Mouse (Mus musculus) midbrain, embryonic 11.5 days (tissue): ENCODE measurements around the gene Ccdc122. TPM values are rescaled to one million over a fixed set of nuclear protein-coding genes. Genes with fewer than 3 reads are reported as not detected.

Experiments
- ATAC-seq: fragments of 200-750 bp; cut with Nextera tagmentation; 2 replicates; pipeline ENCODE4 v1.8.0; 2017; ENCODE audit warnings: moderate TSS enrichment, moderate library complexity; ENCODE audit not compliant: low FRiP score
- DNase-seq: peaks from one replicate; pipeline ENCODE4 v3.0.0; 2015; ENCODE audit warnings: low spot score; ENCODE audit errors: missing footprints
- H3K27ac ChIP-seq: fragments of 300-500 bp; sonication (generic); 2 replicates; pipeline ENCODE4 v1.5.1; 2014; ENCODE audit warnings: low read depth, low read length
- H3K27me3 ChIP-seq: fragments of 300-500 bp; sonication (generic); 2 replicates; pipeline ENCODE4 v1.6.1; 2014; ENCODE audit warnings: mild to moderate bottlenecking, low read length, moderate library complexity, mixed read lengths; ENCODE audit not compliant: control insufficient read depth, insufficient read depth
- H3K36me3 ChIP-seq: fragments of 300-500 bp; sonication (generic); 2 replicates; pipeline ENCODE4 v1.6.1; 2014; ENCODE audit warnings: mild to moderate bottlenecking, low read length, moderate library complexity, mixed read lengths; ENCODE audit not compliant: control insufficient read depth, insufficient read depth
- H3K4me1 ChIP-seq: fragments of 300-500 bp; sonication (generic); 2 replicates; pipeline ENCODE4 v1.6.1; 2014; ENCODE audit warnings: low read length; ENCODE audit not compliant: control insufficient read depth, insufficient read depth
- H3K4me2 ChIP-seq: fragments of 300-500 bp; sonication (generic); 2 replicates; pipeline ENCODE4 v1.6.1; 2014; ENCODE audit warnings: mild to moderate bottlenecking, moderate library complexity
- H3K4me3 ChIP-seq: fragments of 300-500 bp; sonication (generic); 2 replicates; pipeline ENCODE4 v1.5.1; 2014; ENCODE audit warnings: low read depth, low read length
- H3K9ac ChIP-seq: fragments of 300-500 bp; sonication (generic); 2 replicates; pipeline ENCODE4 v1.6.1; 2014; ENCODE audit warnings: low read length
- H3K9me3 ChIP-seq: fragments of 300-500 bp; sonication (generic); 2 replicates; pipeline ENCODE4 v1.6.1; 2016; ENCODE audit warnings: low read length; ENCODE audit not compliant: control insufficient read depth
- WGBS: fragments of 180-500 bp; shearing (Covaris S2); extraction: QIAGEN DNeasy Blood & Tissue Kit; methylation state at CpG from one replicate; pipeline ENCODE4 v1.1.7; 2014; 5-methylcytosine and 5-hydroxymethylcytosine counted together
- polyA plus RNA-seq: library from polyadenylated mRNA; unstranded; fragments of >200 nt; fragmentation: Nextera tagmentation; extraction: Ambion mirVana; gene quantifications from 2 replicates; pipeline ENCODE4 v1.2.1, GENCODE M21; 2014

The Ccdc122 gene
- polyA plus RNA-seq, 1 experiment from 2014 or later = 1.1 TPM

DNA sequence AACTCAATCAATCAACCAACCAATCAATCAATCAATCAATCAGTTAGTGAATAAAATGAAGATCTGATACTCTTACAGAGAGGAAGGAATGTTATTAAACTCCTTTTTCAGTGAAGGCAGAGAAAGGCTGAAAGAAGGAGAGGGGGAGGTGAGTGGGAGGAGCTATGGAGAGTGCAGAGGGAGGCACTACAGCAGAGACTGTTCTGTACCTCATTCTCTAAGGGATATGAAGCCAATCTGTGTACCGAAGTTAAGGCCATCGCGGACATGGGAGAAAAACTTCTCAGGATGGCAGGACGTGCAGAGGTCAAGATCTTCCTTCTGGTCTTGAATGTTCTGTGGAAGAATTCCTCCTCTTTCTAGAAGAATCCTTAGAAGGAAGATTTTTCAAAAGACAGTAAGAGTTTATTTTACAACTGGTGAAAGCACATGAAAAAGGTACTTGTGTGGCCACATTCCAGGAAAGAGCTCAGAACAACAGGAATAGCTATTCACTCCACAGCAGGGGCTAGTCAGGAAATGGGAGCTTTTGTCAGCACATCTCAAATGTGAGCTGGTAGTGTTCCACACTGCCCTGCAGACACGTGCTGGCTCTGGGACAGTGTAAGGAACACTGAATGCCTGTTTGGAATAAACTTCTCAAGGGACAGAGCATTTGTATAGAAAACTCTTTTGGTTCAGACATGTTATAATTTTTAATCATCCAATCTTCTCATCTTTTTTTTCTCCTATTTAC lies 7.1 kb upstream of the Ccdc122 start:
- no peak for ATAC-seq
- Histone ChIP-seq H3K27ac (no peak overlapping the region), H3K27me3 (no peaks in the 10 kb centered on the region), H3K9me3 (no peaks in the 10 kb centered on the region), H3K4me2 (no peak overlapping the region), H3K36me3 (no peaks in the 10 kb centered on the region), H3K4me1 (peaks cover 4% of the 10 kb centered on the region; the same call in 1 of the 2 replicates), H3K4me3 (no peak overlapping the region), H3K9ac (no peak overlapping the region)
- no peak for DNase-seq
- WGBS = 59% methylated on average over 5 of the region's 5 CpGs

DNA sequence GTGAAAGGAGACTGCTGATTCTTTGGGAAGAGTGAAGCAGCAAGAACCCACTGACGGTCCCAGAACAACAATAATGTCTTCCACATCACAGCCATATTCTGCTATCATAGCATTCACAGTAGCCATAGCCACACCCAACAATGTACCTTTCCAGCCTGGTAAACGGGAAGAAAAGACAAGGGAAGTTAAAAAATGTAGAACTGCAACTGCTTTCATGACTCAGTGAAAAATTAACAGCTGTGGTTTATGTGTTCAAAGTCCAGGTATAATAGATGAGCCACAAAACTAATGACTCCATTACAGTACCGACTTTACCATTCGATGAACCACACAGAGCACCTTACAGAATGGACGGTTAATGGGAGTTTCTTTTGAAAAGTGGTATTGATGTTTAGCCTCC lies 5.8 kb upstream of the Ccdc122 start:
- no peaks in the 10 kb centered on the region for H3K9me3 ChIP-seq
- H3K27me3 ChIP-seq = no peaks in the 10 kb centered on the region; the same call in 1 of the 2 replicates
- no peak for DNase-seq
- H3K9ac ChIP-seq = no peak overlapping the region
- ATAC-seq = no peak
- no peak overlapping the region for H3K4me2 ChIP-seq
- H3K4me3 ChIP-seq = no peak overlapping the region
- 89% methylated on average over 5 of the region's 5 CpGs for whole genome bisulfite sequencing
- H3K27ac ChIP-seq = no peak overlapping the region
- peaks cover 4% of the 10 kb centered on the region; the same call in 1 of the 2 replicates for H3K4me1 ChIP-seq
- no peaks in the 10 kb centered on the region for H3K36me3 ChIP-seq

DNA sequence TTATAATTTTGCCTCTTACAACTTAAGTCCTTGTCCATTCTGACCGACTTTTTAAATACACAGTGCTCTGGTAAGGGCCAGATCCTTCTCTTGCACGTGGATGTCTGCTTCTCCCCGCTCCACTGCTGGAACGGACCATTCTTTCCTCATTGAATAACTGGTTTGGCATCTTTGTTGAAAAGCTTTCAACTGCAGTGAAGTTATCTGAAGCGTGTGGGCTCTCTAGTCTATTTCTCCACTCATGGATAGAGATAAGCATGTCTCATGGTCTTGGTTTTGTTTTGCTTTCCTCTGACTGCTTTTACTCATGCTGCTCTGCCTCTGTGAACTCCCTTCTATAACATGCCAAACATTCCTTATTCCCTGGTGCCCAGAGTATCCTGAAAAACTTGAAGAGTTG lies 4.1 kb upstream of the Ccdc122 start:
- no peaks in the 10 kb centered on the region; the same call in 1 of the 2 replicates for H3K27me3 ChIP-seq
- ATAC-seq = no peak
- no peaks in the 10 kb centered on the region for H3K9me3 ChIP-seq
- no peak for DNase-seq
- no peaks in the 10 kb centered on the region for H3K36me3 ChIP-seq
- no peak overlapping the region for H3K4me2 ChIP-seq
- H3K27ac ChIP-seq = no peak overlapping the region
- no peak overlapping the region for H3K4me3 ChIP-seq
- no peak overlapping the region for H3K9ac ChIP-seq
- WGBS = 75% methylated on average over 5 of the region's 5 CpGs
- peaks cover 7% of the 10 kb centered on the region; the same call in 1 of the 2 replicates for H3K4me1 ChIP-seq

DNA sequence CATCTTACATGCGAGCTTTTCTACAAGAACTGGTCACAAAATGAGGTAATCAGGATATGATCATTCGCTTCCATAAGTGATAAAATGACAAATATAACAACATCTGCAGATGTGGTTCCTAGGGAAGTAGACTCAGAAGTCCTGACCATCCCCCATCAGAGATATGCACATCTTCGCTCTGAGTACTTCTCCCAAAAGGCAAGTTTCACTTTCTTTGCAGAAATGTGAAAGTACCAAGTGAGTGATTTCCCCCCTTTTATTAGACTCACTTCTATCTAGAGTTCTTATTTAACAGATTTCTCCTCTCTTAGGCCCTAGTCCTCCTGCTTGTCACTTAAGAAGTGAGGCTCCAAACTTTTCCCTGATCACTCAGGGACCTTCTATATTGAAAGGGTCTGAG lies 3.2 kb upstream of the Ccdc122 start:
- Histone ChIP-seq H3K27ac (no peak overlapping the region), H3K27me3 (no peaks in the 10 kb centered on the region; the same call in 1 of the 2 replicates), H3K4me1 (peaks cover 7% of the 10 kb centered on the region; the same call in 1 of the 2 replicates), H3K4me2 (no peak overlapping the region), H3K36me3 (no peaks in the 10 kb centered on the region), H3K9me3 (no peaks in the 10 kb centered on the region), H3K9ac (no peak overlapping the region), H3K4me3 (no peak overlapping the region)
- no peak for ATAC-seq
- WGBS = 97% methylated on average over 3 of the region's 3 CpGs
- no peak for DNase-seq

DNA sequence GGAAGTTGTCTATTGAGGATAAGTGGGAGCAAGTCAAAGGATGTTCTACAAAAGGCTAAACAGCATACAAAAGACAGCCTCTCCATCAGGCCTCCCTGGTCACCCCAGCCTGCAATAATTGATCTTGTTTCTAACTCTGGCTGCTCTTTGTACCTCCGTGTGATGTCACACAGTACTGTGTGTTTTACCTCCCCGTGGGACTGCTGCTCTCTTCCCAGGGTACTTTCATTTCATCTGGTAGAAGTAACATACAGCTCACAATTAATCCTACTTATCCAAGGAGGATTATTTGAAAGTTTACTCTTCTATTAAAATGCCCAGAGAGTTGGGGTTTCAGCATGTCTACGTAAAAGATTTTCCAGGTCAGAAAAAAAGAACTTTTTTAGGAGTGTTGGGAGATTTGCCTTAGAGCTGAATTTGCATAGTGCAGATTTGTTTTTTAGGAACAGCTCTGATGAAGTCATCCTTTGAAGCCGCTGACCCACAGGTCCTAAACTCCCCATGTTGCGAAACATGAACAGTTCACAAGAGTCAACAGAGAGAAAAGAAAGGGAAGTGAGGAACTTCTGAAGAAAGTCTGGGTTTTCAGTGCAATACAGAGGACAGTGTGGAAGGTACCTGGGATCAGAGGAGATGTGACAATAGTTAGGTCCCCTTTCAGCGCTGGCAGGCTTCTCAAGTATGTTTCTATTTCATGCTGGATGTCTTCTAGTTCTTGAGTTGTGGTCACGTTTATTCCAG lies 2.2 kb upstream of the Ccdc122 start:
- H3K9ac ChIP-seq = no peak overlapping the region
- H3K4me1 ChIP-seq = peaks cover 7% of the 10 kb centered on the region; the same call in 1 of the 2 replicates
- H3K4me2 ChIP-seq = no peak overlapping the region
- DNase-seq (no peak), ATAC-seq (no peak)
- H3K27ac ChIP-seq = no peak overlapping the region
- H3K4me3 ChIP-seq = no peak overlapping the region
- H3K9me3 ChIP-seq = no peaks in the 10 kb centered on the region
- WGBS = 55% methylated on average over 7 of the region's 7 CpGs
- no peaks in the 10 kb centered on the region; the same call in 1 of the 2 replicates for H3K27me3 ChIP-seq
- no peaks in the 10 kb centered on the region for H3K36me3 ChIP-seq

DNA sequence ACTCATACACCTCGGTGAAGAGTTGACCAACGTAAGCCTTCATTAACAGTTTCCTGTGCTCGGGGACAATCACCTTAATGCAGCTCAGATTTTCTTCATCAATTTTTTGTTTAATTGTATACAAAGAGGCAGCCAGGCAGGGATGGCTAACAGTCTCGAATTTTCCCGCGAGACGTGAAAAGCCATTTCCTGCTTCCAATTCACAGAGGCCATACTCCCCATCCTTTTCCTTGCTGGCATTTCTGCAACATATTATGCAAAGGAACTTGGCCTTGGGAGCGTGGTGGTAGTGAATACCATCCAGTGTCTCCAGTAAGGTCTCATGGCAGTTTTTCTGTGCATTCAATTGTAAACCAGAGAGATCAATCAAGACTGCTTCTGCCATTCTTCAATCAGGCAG lies 1.6 kb upstream of the Ccdc122 start:
- Histone ChIP-seq H3K4me1 (peaks cover 7% of the 10 kb centered on the region; the same call in 1 of the 2 replicates), H3K4me3 (no peak overlapping the region), H3K9me3 (no peaks in the 10 kb centered on the region), H3K36me3 (no peaks in the 10 kb centered on the region), H3K4me2 (no peak overlapping the region), H3K27me3 (no peaks in the 10 kb centered on the region; the same call in 1 of the 2 replicates), H3K9ac (no peak overlapping the region), H3K27ac (no peak overlapping the region)
- DNase-seq (no peak), ATAC-seq (no peak)
- WGBS = 87% methylated on average over 8 of the region's 8 CpGs

DNA sequence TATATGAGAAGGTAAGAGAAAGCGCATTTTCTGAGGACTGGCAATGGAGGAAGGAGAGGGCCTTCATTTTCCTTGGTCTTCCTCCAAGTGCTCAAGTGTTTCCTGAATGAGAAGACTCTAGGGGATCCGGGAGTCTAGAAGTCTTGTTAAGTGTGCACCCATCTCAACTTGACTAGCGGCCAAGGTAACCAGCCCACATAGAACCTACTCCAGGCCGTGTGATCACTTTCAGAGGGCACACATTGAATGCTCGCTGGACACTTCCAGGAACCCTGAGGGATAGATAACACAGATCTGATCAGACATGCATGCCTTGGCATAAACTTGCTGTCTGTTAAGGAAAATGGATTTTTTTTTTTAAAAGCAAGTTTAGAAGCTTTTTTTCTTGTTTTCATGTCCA lies 758 bp downstream of the Ccdc122 start:
- Histone ChIP-seq H3K4me1 (peaks cover 7% of the 10 kb centered on the region; the same call in 1 of the 2 replicates), H3K9me3 (no peaks in the 10 kb centered on the region), H3K27me3 (no peaks in the 10 kb centered on the region; the same call in 1 of the 2 replicates), H3K4me3 (no peak overlapping the region), H3K4me2 (no peak overlapping the region), H3K27ac (no peak overlapping the region), H3K36me3 (no peaks in the 10 kb centered on the region), H3K9ac (no peak overlapping the region)
- DNase-seq = peak; percentile 83
- 91% methylated on average over 5 of the region's 5 CpGs for WGBS
- no peak for ATAC-seq

DNA sequence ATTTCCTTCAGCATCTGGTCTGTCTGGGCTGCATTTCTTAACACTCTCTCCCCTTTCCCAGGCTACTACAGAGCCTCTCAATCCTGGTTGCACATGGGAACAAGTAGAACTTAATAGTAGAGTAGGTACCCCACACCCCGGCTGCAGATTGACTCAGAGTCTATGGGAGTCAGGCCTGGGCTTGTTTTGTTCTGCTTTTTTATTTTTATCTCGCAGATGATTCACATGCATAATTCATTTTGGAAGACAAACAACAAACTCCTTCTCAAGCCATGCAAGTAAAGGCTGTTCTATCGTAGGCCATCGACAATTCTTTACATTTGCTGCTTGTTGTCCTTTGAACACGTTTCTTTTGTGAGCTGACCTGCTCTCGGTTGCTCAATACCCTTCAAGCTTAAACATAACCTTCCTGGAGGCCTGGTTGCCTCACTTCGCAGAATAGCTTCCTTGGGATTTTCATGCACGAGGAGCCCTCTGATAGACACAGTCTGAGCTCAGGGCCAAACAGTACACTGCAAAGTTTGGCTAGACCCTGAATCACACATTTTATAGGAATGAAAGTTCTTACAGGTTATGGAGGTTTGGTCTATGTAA lies 1.4 kb downstream of the Ccdc122 start:
- WGBS = 74% methylated on average over 8 of the region's 8 CpGs
- H3K27me3 ChIP-seq = no peaks in the 10 kb centered on the region; the same call in 1 of the 2 replicates
- no peak for ATAC-seq

DNA sequence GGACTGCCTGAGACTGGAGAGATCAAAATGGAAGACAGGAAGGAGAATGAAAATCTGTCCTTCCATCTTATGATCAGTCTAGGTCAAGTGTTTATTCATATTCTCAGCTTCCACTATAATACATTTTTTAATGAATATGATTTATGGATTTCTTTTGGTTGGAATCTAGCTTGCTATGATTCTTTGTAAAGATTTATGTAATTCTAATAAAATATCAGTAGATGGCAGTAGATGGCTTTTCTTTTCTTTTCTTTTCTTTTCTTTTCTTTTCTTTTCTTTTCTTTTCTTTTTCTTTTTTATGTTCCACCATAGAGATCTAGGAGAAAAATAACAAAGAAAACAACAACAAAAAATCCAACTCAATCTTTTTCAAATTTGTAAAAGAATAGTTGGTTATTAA lies 16.7 kb downstream of the Ccdc122 start:
- Histone ChIP-seq H3K27ac (no peak overlapping the region), H3K9me3 (no peaks in the 10 kb centered on the region)
- ATAC-seq = no peak

More for the DNA sequence above, 1.4 kb downstream of the Ccdc122 start:
- H3K9ac ChIP-seq = no peak overlapping the region
- no peak for DNase-seq
- H3K4me2 ChIP-seq = no peak overlapping the region
- no peak overlapping the region for H3K4me3 ChIP-seq
- no peaks in the 10 kb centered on the region for H3K36me3 ChIP-seq
- no peak overlapping the region for H3K27ac ChIP-seq
- H3K9me3 ChIP-seq = no peaks in the 10 kb centered on the region
- peaks cover 7% of the 10 kb centered on the region; the same call in 1 of the 2 replicates for H3K4me1 ChIP-seq

More for the DNA sequence above, 16.7 kb downstream of the Ccdc122 start:
- Histone ChIP-seq H3K36me3 (no peaks in the 10 kb centered on the region), H3K4me1 (no peaks in the 10 kb centered on the region), H3K4me3 (no peak overlapping the region), H3K4me2 (no peak overlapping the region), H3K27me3 (no peaks in the 10 kb centered on the region), H3K9ac (no peak overlapping the region)
- DNase-seq = no peak
